Mouse (Mus musculus) heart, postnatal 36 days (tissue): ENCODE measurements around the gene Ptprn2. TPM values are rescaled to one million over a fixed set of nuclear protein-coding genes. Genes with fewer than 3 reads are reported as not detected.

Experiments used
- DNase-seq, 2 experiments: peaks; one replicate each; pipeline ENCODE4 v3.0.0; 2021 to 2022
- intact Hi-C: fragments of 180-260 bp; cut with DNase I; formaldehyde crosslinking; loops from one replicate; pipeline ENCODE4 v1.15.1; 2025
- total RNA-seq, 2 experiments: library from RNA; stranded (reverse); gene quantifications; 2 replicates each; pipeline ENCODE4 v1.2.3; 2021

Gene Ptprn2
- total RNA-seq, 2 experiments from 2014 or later = 0.25 TPM; not detected in 1

DNA sequence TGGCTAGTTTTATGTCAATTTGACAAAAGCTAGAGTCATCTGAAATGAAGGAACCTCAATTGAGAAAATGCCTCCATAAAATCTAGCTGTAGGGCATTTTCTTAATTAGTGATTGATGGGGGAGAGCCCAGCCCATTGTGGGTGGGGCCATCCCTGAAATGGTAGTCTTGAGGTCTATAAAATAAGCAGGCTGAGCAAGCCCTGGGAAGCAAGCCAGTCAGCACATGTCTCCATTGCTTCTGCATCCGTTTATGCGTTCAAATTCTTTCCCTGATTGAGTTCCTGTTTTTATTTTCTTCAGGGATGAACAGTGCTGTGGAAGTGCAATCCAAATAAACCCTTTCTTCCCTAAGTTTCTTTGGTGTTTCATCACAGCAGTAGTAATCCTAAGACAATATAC is 152.0 kb downstream of the Ptprn2 start:
- intact Hi-C loops = no loop called here
- no peak for DNase-seq

DNA sequence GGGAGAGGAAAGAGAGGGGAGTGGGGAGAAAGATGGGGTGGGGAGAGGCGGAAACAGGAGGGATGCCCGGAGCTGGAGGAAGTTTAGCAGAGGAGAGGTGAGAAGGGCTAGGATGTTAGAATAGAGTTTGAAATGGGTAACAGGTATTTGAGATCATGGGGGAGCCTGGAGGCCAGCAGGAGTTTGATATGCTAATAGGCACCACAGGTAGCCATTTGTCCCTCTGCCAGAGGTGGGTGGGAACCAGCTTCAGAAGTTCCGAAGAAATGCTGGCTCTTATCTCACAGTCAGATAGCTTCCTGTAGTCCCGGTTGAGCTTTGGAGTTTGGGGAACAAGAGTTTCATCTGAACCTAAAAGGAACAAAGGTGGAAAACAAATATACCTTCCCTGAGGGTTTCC is 155.4 kb downstream of the Ptprn2 start:
- intact Hi-C loops = no loop called here
- no peak for DNase-seq

DNA sequence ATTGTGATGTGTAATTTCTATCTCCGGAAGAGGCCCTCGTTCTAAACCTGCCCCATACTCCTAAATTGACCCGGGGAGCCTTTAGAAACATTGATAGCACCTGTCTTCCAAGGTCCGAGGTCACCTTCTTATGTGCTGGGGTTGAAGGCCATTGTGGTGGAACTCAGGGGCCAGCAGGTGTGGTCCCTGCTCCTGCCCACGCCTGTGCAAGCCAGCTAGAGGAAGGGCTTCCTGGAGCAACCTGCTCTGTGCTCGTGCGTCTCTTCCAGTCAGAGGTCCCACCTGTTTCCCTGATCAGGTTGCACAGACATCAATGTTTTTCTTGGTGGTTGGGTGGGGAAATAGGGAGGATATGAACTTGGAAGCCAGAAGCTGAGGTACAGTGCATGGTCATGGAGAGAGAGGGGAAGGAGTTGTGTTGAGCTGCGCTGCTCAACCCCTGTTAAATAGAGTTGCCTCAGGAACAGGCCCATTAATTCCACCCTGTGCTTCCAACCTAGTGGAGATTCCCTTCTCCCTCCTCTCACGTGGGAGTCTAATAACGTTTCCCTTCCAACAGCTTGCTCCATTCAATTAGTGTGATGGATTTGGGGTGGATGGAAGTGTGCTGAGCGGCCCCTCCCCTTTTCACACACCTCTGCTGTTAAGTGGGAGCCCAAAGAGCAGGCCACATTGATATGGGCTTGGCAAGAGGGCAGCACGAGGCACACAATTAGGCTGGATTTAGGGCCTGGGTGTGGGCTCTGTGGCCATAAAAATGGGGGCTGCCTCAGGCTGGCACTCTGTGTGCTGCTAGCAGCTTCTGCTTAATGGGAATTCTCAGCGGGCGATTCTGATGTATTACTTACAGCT is 156.0 kb downstream of the Ptprn2 start:
- DNase-seq = no peak
- intact Hi-C loops = no loop called here

DNA sequence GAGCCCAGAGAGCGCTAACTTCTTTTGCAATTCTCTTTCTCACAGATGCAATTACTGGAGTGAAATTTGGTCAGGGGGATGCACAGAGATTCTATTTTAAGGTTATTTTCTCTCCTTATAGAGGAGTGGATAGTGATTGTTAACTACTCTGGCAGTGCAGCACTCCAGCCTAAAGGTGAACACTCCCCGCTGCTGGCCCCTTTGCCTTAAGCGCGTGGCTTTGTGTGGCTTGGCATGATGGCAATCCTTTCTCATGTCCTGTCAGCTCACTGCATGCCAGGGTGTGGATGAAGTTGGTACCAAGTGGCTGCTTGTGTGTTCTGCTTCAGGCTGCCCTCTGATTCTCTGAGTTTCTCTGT is 156.7 kb downstream of the Ptprn2 start:
- intact Hi-C loops = no loop called here
- no peak for DNase-seq

DNA sequence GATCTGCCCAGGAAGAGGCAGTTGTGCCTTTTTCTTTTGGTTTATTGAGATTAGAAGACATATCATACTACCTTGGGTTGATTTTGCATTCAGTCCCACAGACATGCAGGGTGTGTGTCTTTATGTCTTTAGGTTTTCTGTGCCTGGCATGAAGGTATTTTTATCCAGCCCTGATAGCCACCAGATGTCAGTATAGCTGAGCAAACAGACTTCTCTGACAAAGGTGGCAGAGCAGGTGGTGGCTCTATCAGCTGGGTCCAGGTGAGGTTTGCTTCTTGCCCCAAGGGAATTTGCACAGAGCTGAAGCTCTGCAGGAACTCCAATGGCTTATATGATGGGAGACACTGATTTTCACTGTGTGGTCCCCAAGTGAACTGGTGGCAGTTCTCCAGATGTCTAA is 161.3 kb downstream of the Ptprn2 start:
- no peak for DNase-seq
- intact Hi-C loops = loop anchor here (5.0 kb wide), 1 partner anchor 706 kb away; no protein-coding TSS in a partner anchor

- intact Hi-C loops = loop anchor here (5.0 kb wide), 1 partner anchor 704 kb away; no protein-coding TSS in a partner anchor
- DNase-seq = no peak
These were observed 163.2 kb downstream of the Ptprn2 start for GRCm38 (mm10) chr12:116648584-116649206.

GRCm38 (mm10) chr12:116653684-116654083 is 168.2 kb downstream of the Ptprn2 start:
- intact Hi-C loops = no loop called here
- DNase-seq = no peak

GRCm38 (mm10) chr12:116660076-116660475 is 174.6 kb downstream of the Ptprn2 start:
- intact Hi-C loops = no loop called here
- no peak for DNase-seq

DNA sequence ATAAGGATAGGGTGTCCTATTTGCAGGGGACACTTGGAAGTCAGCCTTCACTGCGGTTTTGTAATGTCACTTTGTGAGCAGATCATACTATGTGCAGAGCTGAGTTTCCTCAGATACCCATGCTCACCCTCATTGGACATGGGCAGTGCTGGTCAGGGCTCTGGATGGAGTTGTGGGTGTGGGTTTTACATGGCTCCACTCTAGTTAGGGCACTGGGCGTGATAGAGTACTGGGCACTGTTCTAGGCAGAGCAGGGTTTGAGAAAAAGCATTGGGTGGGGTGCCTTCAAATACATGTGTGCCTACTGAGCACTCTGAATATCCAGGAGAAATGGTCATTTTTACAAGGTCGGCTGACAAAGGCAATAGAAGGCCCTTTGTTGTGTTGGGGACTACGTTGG is 175.5 kb downstream of the Ptprn2 start:
- DNase-seq = no peak
- intact Hi-C loops = no loop called here

GRCm38 (mm10) chr12:116677701-116678100 is 192.2 kb downstream of the Ptprn2 start:
- intact Hi-C loops = no loop called here
- DNase-seq = no peak

DNA sequence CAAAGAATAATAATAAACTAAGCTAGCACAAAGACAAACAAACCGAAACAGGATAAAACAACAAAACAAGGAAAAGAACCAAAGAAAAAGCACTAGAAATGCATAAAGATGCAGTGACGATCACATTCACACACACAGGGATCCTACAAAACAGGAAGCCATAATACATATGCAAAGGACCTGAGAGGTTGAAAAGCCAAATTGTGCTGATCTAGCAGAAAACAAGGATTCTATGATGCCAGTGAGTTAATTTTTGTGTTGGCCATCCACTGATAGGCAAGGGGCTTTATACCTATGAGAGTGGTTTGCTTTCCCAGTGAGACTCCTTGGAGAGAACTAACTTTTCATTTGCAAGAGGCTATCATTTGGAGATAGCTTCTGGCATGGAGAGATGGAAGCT is 204.3 kb downstream of the Ptprn2 start:
- DNase-seq = no peak

GRCm38 (mm10) chr12:116709535-116709934 is 224.0 kb downstream of the Ptprn2 start:
- intact Hi-C loops = no loop called here
- DNase-seq = no peak

More for the DNA sequence above, 204.3 kb downstream of the Ptprn2 start:
- intact Hi-C loops = no loop called here

- intact Hi-C loops = no loop called here
- DNase-seq = no peak
These were observed 225.2 kb downstream of the Ptprn2 start for GRCm38 (mm10) chr12:116710716-116711115.

- DNase-seq = no peak
- intact Hi-C loops = no loop called here
These were observed 225.6 kb downstream of the Ptprn2 start for GRCm38 (mm10) chr12:116711133-116711532.

DNA sequence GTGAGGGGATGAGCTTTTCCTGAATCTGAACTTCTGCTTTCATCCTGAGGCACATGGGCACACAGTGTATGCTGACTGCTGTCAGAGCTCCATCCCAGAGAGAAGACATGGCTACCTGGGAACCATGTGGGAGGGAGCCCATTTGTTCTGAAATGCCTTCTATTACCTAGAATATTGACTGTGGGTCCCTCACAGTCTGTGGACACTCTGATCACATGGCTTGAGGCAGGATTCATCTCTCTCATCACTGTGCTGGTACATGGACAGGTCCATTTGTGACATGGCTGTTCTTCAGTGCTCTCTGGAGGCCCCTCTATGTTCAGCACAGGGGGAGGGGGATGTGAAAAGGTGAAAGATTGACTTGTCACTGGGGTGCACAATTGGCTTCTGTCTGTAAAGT is 227.6 kb downstream of the Ptprn2 start:
- intact Hi-C loops = no loop called here
- no peak for DNase-seq

DNA sequence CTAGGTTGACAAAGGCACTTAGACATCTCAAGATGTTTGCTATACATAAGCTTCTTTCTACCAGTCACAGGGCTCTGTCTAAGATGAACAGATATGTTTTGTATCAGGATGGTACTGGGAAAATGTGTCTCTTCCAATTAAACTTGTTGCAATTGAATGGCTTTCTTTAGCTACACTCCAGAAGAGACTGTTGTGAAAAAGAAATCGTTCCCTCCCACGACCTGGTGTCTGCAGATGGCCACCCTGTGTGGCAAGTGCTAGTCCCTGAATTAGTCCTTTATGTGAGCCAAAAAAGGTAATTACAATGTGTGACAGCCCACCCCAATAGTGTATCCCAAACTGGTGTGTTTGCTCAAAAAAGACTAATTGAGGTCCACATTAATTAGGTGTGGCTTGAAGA is 235.5 kb downstream of the Ptprn2 start:
- intact Hi-C loops = no loop called here
- no peak for DNase-seq

DNA sequence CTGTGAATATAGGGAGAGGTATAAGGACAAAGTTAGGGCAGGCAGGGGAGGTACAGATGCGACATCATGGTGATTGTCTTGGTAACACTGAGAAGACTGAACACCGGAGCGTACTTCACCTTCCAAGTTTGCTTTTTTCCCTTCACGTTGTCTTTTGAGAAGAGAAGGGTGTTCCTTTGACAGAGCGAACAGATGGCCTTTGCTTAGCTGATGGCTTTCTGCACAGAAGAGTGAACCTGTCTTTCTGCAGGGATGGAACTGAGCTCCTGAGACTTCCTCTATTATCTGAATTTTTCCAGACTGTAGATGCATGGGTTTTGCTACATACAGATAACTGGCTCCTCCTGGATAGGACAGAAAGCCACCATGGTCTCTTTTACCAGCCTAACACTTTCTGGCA is 254.6 kb downstream of the Ptprn2 start:
- no peak for DNase-seq
- intact Hi-C loops = no loop called here

DNA sequence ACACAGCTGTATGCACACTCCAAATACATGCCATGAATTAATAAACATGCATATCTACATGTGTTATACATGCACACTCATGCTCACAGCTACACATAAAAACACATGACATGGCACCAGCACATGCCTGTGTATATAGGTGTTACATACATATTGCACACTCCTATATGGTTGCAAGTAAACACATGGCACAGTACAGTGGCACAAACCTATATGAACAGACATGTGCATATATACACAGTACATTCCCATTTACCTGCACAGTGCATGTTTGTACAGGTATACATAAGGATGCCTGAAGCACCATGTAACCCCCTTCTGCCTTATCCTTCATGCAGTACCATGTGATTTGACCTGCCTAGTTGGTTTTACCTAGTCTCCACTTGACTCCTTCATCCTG is 255.8 kb downstream of the Ptprn2 start:
- no peak for DNase-seq
- intact Hi-C loops = no loop called here

GRCm38 (mm10) chr12:116746401-116746800 is 260.9 kb downstream of the Ptprn2 start:
- intact Hi-C loops = no loop called here
- DNase-seq = no peak

- no peak for DNase-seq
- intact Hi-C loops = no loop called here
These were observed 267.3 kb downstream of the Ptprn2 start for GRCm38 (mm10) chr12:116752784-116753183.

DNA sequence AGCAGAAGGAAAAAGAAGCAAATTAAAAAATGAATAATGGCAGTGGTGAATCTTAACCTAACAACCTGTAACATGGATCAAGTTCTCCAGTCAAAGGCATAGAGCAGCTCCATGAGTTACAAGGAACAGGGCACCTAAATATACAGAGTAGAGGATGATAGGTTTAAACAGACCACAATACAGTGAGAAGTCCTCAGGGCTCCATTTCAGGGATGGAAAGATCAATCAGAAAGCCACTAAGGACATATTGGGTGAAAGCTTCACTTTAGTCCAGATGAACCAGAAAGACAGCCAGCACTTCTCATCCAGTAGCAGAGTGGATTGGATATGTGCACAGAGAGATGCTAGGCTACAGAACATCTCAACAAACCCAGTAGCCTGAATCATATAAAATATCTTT is 278.4 kb downstream of the Ptprn2 start:
- intact Hi-C loops = no loop called here
- DNase-seq = no peak

DNA sequence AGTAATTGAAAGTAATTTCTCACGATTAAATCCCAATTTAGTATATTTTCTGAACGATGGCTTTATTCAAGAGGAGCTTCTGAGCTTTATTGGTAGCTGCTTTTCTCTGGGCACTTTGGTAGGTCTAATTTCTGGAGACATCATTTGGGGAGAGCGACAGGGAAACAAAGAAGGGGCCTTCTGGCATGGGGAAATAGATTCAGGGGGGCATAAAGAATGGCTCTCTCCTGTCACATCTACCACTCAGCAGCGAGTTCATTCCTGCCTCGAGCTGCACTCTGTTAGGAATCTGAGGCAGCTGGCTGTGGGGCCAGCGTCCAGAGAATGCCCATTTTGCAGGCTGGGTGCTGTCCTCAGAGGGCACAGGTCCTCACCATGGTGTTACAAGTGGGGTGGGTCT is 285.4 kb downstream of the Ptprn2 start:
- no peak for DNase-seq
- intact Hi-C loops = no loop called here
